Mouse (Mus musculus): Measurements from ENCODE around the gene Fam76b. TPM values are rescaled to one million over a fixed set of nuclear protein-coding genes. Genes with fewer than 3 reads are reported as not detected.

The Fam76b gene
- polyA plus RNA-seq, 1 experiment, result 8.5 TPM

DNA sequence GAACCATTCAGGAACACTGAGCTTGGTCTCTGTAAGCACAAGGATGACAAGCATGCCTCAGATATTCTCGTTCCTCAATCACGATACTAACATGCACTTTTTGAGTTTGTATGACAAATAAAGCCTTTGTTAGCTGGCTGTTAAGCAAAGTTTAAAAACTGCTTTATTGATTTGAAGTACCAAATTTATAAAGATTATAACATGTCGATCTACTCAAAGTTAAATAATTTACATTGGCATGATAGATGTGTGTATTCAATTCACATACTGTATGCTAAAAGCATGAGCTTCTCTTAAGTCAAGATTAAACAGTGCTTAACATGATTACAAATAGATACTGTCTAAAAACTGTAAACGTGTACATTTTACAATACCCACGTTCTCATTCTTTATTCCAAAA lies 19.9 kb upstream of the Fam76b start:
- Histone ChIP-seq H3K36me3 (ENCODE audit: control insufficient read depth, insufficient read depth, low read length) (peaks cover 35% of the 10 kb centered on the region), H3K4me1 (ENCODE audit: control insufficient read depth, insufficient read depth, insufficient read length) (no peaks in the 10 kb centered on the region), H3K4me3 (ENCODE audit: extremely low read depth, insufficient read depth, insufficient read length) (no peak overlapping the region), H3K27me3 (ENCODE audit: control insufficient read depth, insufficient read depth, low read length) (no peaks in the 10 kb centered on the region), H3K27ac (ENCODE audit: insufficient read depth, low read length) (no peak overlapping the region)
- DNase-seq (ENCODE audit: low read depth in 1 of 2, low spot score in 2 of 2), result no peak
- WGBS, result 91% methylated on average over 5 of the region's 5 CpGs
- TF ChIP-seq POLR2A (IDR thresholded peaks at IDR 0.05; ENCODE audit: low read depth, low read length), result no peak
- TF ChIP-seq CTCF (IDR thresholded peaks at IDR 0.05; ENCODE audit: extremely low read depth, insufficient read depth, insufficient read length, insufficient replicate concordance), result no peak

DNA sequence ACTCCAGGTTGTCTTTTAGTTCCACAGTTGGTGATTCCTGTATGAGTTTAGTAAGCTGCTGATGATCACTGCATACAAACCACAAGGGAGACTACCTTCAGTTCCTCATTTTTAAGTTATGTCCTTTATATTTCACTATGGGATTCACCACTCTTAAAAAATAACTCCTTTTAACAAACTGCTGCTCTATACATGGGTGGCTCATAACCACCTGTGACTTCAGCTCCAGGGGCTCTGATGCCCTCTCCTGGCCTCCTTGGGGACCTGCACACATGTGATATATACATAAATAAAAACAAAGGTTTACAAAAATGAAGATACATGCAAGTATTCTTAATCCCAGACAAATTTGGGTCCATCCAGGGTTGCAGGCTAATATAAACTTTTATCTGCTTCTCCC lies 17.6 kb upstream of the Fam76b start:
- peaks cover 36% of the 10 kb centered on the region for H3K36me3 ChIP-seq (ENCODE audit: control insufficient read depth, insufficient read depth, low read length)
- H3K27ac ChIP-seq (ENCODE audit: insufficient read depth, low read length), result no peak overlapping the region
- TF ChIP-seq POLR2A (IDR thresholded peaks at IDR 0.05; ENCODE audit: low read depth, low read length) (no peak), CTCF (IDR thresholded peaks at IDR 0.05; ENCODE audit: extremely low read depth, insufficient read depth, insufficient read length, insufficient replicate concordance) (no peak)
- H3K4me1 ChIP-seq (ENCODE audit: control insufficient read depth, insufficient read depth, insufficient read length), result no peaks in the 10 kb centered on the region
- H3K4me3 ChIP-seq (ENCODE audit: extremely low read depth, insufficient read depth, insufficient read length), result no peak overlapping the region
- DNase-seq (ENCODE audit: low read depth in 1 of 2, low spot score in 2 of 2), result no peak
- H3K27me3 ChIP-seq (ENCODE audit: control insufficient read depth, insufficient read depth, low read length), result no peaks in the 10 kb centered on the region

GRCm38 (mm10) chr9:13818369-13818768 lies 9.1 kb upstream of the Fam76b start:
- 95% methylated on average over 9 of the region's 9 CpGs for WGBS
- TF ChIP-seq POLR2A (IDR thresholded peaks at IDR 0.05; ENCODE audit: low read depth, low read length) (no peak), CTCF (IDR thresholded peaks at IDR 0.05; ENCODE audit: extremely low read depth, insufficient read depth, insufficient read length, insufficient replicate concordance) (no peak)
- no peaks in the 10 kb centered on the region for H3K27me3 ChIP-seq (ENCODE audit: control insufficient read depth, insufficient read depth, low read length)
- H3K4me3 ChIP-seq (ENCODE audit: extremely low read depth, insufficient read depth, insufficient read length), result no peak overlapping the region
- DNase-seq (ENCODE audit: low read depth in 1 of 2, low spot score in 2 of 2), result no peak
- peaks cover 4% of the 10 kb centered on the region; the same call in 1 of the 2 replicates for H3K4me1 ChIP-seq (ENCODE audit: control insufficient read depth, insufficient read depth, insufficient read length)
- no peak overlapping the region for H3K27ac ChIP-seq (ENCODE audit: insufficient read depth, low read length)
- H3K36me3 ChIP-seq (ENCODE audit: control insufficient read depth, insufficient read depth, low read length), result peaks cover 36% of the 10 kb centered on the region

DNA sequence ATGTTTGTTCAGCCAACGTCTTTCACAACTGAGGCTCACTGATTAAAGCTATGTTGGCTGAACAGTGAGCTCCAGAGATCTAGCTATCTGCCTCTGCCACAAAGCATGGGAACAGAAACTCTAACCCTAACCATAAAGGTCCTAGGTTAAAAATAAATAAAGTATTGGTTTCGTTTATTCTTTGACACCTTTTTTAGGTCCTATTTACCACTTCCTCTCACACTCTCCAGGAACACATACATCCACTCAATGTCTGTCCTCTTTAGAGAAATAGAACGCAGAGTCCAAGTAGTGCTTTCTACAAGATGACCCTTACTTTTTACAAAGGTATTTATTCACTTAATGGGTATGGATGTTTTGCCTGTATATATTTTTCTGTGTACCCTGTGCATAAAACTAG lies 6.7 kb upstream of the Fam76b start:
- WGBS, result 50% methylated on average over 3 of the region's 3 CpGs

DNA sequence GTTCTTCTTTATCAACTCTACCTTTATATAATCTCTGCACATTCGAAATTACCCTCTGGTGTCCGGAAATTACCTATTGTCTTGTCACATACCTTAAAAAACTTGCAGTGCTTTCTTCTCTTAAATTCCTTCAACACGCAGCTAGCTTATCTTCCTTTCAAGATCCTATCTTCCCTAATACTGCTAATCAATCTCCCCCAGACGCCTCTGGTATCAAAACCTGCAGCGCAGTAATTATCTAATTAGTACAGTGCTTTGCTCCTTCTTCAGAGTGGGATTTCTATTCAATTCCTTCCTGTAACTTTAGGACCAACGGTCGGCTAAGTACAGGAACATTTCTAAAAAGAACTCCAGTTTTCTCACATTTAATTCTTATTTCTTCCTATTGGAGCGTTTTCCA lies 1.6 kb upstream of the Fam76b start:
- no peak for TF ChIP-seq POLR2A (IDR thresholded peaks at IDR 0.05; ENCODE audit: low read depth, low read length)
- TF ChIP-seq CTCF (IDR thresholded peaks at IDR 0.05; ENCODE audit: extremely low read depth, insufficient read depth, insufficient read length, insufficient replicate concordance), result no peak
- no peaks in the 10 kb centered on the region for H3K27me3 ChIP-seq (ENCODE audit: control insufficient read depth, insufficient read depth, low read length)
- peaks cover 6% of the 10 kb centered on the region; the same call in 1 of the 2 replicates for H3K4me1 ChIP-seq (ENCODE audit: control insufficient read depth, insufficient read depth, insufficient read length)
- DNase-seq (ENCODE audit: low read depth in 1 of 2, low spot score in 2 of 2), result no peak
- peak overlapping the region; percentile 91 for H3K4me3 ChIP-seq (ENCODE audit: extremely low read depth, insufficient read depth, insufficient read length)
- H3K27ac ChIP-seq (ENCODE audit: insufficient read depth, low read length), result no peak overlapping the region; the same call in 1 of the 2 replicates
- WGBS, result 8% methylated on average over 8 of the region's 8 CpGs
- H3K36me3 ChIP-seq (ENCODE audit: control insufficient read depth, insufficient read depth, low read length), result peaks cover 2% of the 10 kb centered on the region; the same call in 1 of the 2 replicates

More for the DNA sequence above, 6.7 kb upstream of the Fam76b start:
- Histone ChIP-seq H3K27me3 (ENCODE audit: control insufficient read depth, insufficient read depth, low read length) (no peaks in the 10 kb centered on the region), H3K4me3 (ENCODE audit: extremely low read depth, insufficient read depth, insufficient read length) (no peak overlapping the region), H3K27ac (ENCODE audit: insufficient read depth, low read length) (no peak overlapping the region), H3K36me3 (ENCODE audit: control insufficient read depth, insufficient read depth, low read length) (peaks cover 25% of the 10 kb centered on the region), H3K4me1 (ENCODE audit: control insufficient read depth, insufficient read depth, insufficient read length) (peaks cover 4% of the 10 kb centered on the region; the same call in 1 of the 2 replicates)
- no peak for DNase-seq (ENCODE audit: low read depth in 1 of 2, low spot score in 2 of 2)
- no peak for TF ChIP-seq CTCF (IDR thresholded peaks at IDR 0.05; ENCODE audit: extremely low read depth, insufficient read depth, insufficient read length, insufficient replicate concordance)
- TF ChIP-seq POLR2A (IDR thresholded peaks at IDR 0.05; ENCODE audit: low read depth, low read length), result no peak

- under 1% methylated on average over 31 of the region's 31 CpGs for WGBS
- no peaks in the 10 kb centered on the region for H3K27me3 ChIP-seq (ENCODE audit: control insufficient read depth, insufficient read depth, low read length)
- TF ChIP-seq CTCF (IDR thresholded peaks at IDR 0.05; ENCODE audit: extremely low read depth, insufficient read depth, insufficient read length, insufficient replicate concordance), result no peak
- TF ChIP-seq POLR2A (IDR thresholded peaks at IDR 0.05; ENCODE audit: low read depth, low read length), result no peak
- peaks cover 3% of the 10 kb centered on the region for H3K36me3 ChIP-seq (ENCODE audit: control insufficient read depth, insufficient read depth, low read length)
- peak; percentile 52 to 74 for DNase-seq (ENCODE audit: low read depth in 1 of 2, low spot score in 2 of 2)
- H3K27ac ChIP-seq (ENCODE audit: insufficient read depth, low read length), result peak overlapping the region; percentile 92
- H3K4me1 ChIP-seq (ENCODE audit: control insufficient read depth, insufficient read depth, insufficient read length), result peaks cover 6% of the 10 kb centered on the region; the same call in 1 of the 2 replicates
- H3K4me3 ChIP-seq (ENCODE audit: extremely low read depth, insufficient read depth, insufficient read length), result peak overlapping the region; percentile 91
These were observed 1.1 kb upstream of the Fam76b start for GRCm38 (mm10) chr9:13826391-13826805.

DNA sequence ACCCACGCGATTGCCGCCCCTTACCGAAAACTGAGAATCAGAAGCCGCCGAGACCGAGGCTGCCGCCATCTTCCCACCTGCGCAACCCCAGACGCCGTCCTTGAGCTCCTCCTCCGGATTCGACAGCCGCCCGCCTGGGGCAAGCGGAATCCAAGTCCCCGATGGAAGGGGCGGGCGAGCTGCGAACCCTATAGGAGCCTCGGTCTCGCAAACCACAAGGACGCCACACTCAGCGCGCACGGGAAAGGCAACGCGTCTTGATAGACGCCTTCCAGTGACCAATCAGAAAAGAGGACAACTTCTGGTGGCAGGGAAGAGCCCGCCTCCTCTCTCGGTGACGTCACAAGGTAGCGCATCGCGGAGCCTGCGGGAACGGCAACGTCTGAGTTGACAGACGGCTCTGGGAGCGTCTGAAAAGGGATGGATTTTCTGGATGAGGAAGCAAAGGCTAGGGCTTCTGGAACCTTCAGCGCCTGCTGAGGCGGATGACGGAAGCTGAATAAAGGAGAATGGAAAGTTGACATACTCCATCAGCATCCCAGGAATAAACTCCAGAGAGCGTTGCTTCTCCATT lies 597 bp upstream of the Fam76b start, which contains the start of gene Cep57:
Gene Cep57 (minus strand): TSS at position 276 of the 574 bp plus-strand sequence.
- under 1% methylated on average over 44 of the region's 44 CpGs for WGBS
- Histone ChIP-seq H3K4me1 (ENCODE audit: control insufficient read depth, insufficient read depth, insufficient read length) (peaks cover 6% of the 10 kb centered on the region; the same call in 1 of the 2 replicates), H3K27ac (ENCODE audit: insufficient read depth, low read length) (peak within 1 kb of the TSS; percentile 97), H3K4me3 (ENCODE audit: extremely low read depth, insufficient read depth, insufficient read length) (peak within 1 kb of the TSS; percentile 99), H3K27me3 (ENCODE audit: control insufficient read depth, insufficient read depth, low read length) (no peaks in the 10 kb centered on the region), H3K36me3 (ENCODE audit: control insufficient read depth, insufficient read depth, low read length) (peaks cover 7% of the 10 kb centered on the region)
- DNase-seq (ENCODE audit: low read depth in 1 of 2, low spot score in 2 of 2), result peak; percentile 87 to 97
- TF ChIP-seq CTCF (IDR thresholded peaks at IDR 0.05; ENCODE audit: extremely low read depth, insufficient read depth, insufficient read length, insufficient replicate concordance), result no peak
- 0 out of 2 replicates have a peak, but pooled peaks have one; percentile 18 for TF ChIP-seq POLR2A (IDR thresholded peaks at IDR 0.05; ENCODE audit: low read depth, low read length)
